Mouse (Mus musculus) layer of hippocampus, postnatal 25 days (tissue): ENCODE data around the gene Slc25a1. TPM values are rescaled to one million over a fixed set of nuclear protein-coding genes. Genes with fewer than 3 reads are reported as not detected.
"Not testable (repeated sequence)": the region's sequence is repeated elsewhere in the genome, so short reads cannot be mapped to it uniquely, and the experiment has no call there.

Experiments
- DNase-seq, 2 experiments: peaks; one replicate each; pipeline ENCODE4 v3.0.0; 2022; ENCODE audit warnings: mixed read lengths in 2 of 2, low spot score in 1 of 2; ENCODE audit errors: extremely low spot score in 1 of 2
- total RNA-seq, 2 experiments: library from RNA; stranded (reverse); gene quantifications; 2 replicates each; pipeline ENCODE4 v1.2.3; 2021

Gene Slc25a1
- total RNA-seq = 10 to 100 TPM; 52.6 to 53.5 TPM

DNA sequence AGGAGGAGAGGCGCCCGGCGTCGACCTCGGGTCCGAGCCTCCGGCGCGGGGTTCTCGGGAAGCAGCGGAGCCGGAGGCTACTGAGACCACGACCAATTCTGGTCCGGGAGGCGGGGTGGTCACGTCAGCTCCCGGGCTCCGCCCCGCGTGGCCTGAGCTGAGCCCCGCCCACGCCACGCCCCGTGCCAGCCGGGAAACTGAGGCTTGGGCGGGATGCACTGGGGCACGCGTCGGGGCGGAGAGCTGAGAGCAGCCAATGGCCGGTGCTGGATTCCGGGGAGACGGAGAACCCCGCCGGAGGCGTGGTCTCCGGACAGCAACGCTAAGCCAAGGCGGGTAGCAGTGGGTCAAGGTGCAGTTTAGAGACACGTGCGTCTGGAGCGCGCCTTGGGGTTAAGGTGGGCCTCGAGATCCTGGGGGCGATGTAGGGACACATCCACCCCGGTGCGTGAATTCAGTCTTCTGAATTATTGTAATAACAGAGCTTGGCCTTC lies at the start of gene Slc25a1:
Gene Slc25a1 (minus strand): TSS at position 133 of the 494 bp plus-strand sequence.
- peak; percentile 72 to 77 for DNase-seq

DNA sequence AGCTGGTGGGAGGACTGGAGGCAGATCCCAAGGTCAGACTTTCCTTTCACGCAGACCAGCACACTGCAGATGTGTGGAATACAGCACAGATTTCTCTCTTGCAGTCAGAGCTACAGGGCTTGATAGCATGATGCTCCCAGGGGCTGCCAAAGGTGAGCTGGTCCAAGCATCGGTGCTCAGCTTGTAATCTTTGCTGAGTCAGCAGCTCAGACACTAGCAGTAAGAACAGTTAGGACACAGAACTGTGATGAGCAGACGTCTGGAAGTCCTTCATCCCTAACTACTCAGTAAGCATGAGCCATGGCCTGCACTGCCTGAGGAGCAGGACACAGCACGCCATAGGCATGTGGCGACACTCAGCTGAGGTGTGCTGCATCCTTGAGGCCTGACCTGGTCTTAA lies 43.8 kb upstream of the Slc25a1 start:
- no peak for DNase-seq

DNA sequence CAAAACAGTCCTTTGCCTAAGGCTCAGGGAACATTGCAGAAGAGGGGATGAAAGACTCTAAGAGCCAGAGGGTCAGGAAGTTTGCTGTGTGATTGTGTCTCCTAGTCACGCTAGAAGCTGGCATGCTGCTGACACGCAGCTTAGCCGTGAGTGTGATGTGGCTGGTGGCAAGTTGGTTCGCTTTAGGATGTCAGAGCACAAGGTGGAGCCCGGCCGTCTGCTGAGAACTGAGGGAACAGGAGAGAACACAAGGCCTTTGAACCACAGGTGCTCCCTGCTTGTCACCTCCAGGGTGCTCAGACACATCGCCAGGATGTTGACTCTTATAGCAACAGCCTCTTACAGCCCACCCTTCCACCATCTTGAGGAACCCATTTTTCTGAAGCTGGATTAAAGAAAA lies 34.1 kb upstream of the Slc25a1 start:
- DNase-seq = no peak

DNA sequence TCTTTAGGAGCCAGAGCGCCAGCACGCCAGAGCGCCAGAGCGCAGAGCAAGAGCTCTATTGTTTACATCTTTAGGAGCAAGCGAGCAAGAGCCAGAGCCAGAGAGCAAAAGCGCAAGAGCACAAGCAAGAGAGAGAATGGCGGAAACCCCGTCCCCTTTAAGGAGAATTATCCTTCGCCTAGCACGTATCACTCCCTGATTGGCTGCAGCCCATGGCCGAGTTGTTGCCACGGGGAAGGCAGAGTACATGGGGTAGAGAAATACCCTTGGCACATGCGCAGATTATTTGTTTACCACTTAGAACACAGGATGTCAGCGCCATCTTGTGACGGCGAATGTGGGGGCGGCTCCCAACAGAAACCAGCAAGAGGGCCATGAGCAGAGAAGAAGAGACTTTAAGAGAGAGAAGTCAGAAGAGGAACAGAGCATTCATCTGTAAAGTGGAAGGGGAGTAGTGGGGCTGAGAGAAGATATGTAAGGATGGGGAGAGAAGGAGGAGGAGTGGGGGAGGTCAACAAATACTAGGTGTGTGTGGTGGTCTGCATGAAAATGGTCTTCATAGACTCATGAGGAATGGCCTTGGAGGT lies 28.1 kb upstream of the Slc25a1 start:
- DNase-seq = not testable (repeated sequence)

DNA sequence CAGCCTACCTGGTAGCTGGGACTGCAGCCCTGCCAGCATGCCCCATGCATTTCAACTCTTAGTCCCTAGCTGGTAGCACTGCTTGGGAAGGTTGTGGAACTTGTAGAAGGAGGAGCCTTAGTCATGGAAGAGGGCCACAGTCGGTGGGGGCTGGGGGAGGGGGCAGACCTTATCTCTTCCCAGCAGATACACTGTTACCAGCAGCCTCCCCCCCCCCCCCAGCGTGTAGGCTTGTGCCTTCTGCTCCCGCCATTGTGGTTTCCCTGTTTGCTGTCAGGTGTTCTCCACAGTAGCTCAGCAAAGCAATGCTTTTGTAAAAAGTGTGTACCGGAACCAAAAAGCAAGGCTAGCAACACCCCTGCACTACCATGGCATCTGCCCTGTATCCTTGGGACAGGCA lies 23.6 kb upstream of the Slc25a1 start:
- DNase-seq = no peak

DNA sequence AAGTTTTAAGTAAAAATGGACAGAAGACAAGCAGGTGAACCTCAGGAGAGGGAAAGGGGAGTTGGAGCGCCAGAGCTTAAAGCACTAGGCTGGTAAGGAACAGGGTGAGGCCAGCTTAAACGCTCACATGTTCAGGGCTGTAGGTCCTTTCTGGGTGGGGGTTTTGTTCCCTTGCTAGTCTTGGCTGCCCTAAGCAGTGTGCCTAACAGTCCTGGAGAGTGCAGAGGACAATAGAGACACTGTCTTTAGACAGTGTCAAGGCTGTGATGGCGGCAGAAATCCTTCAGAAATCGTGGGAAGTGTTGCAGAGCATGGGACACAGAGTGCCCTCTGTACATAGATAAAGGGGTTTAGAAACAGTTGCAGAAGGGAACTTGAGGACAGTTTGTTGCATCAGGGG lies 22.0 kb upstream of the Slc25a1 start:
- DNase-seq = no peak

DNA sequence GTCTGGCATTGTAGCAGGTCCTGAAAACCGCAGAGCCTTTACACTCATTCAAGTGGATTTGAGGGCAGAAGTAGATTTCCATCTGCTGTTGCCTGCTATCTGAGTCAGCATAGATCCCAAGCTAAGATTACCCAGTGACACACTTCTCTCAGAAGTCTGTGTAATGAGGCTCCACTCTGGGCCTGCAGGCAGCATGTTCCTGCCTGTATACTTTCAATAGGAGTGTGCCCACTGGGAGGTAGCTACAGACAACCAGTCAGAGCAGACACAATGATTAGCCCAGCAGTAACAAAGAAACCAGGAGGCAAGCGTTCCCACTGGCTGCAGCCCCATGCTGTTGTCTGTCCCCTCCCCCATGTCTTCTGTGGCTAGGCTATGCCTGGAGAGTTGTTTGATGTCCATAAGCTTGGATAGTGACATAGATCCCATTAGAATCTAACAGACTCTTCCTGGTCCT lies 21.4 kb upstream of the Slc25a1 start:
- DNase-seq = no peak

DNA sequence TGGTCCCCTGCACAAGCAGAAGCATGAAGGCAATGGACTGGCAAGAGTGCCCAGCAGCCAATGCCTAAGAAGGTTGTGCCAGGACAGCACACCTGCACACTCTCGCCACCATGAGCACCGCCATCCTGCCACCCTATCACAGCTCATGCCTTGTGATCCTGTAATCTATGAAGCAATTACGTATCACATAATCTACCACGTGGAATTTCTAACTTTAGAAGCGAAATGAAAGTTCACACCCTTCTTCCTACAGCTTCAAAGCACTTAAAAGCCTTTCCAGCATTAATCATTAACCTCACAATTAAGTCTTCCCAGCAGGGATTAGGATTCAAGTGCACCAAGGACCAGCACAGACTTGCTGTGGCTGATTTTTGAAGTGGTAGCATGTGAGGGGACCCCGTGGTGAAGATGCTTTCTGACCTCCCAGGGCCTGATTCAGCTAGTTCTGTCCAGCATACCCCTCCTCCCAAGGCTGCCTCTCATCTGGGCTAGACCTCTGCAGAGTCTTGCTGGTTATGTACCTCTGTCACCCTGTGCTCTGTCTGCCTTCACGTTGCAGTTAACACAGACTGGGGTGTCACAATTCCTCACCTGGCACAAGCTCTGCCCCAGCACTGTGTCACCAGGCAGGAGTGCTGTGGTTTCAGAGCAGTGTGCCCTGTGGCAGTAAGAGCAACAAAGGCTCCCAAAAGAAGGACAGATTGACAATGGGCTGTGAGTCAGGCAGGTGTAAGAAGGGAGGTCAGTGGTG lies 17.2 kb upstream of the Slc25a1 start:
- no peak for DNase-seq

DNA sequence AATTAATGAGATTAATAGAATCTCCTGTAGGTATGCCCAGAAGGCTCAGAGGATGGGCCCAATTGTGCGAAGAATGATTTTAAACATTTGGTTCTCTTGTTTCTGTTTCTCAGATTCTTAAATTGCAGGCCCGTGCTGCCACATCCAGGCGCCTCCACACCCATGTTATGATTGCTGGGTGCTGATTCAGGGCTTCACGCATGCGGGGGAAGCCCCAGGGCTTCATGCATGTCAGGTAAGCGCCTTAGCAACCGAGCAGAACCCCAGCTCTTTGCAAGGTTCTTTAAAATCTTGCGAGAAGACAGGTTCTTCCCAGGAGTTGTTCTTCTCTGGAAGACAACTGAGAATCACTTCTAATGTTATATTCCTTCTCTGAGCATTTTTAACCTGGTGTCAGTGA lies 15.4 kb upstream of the Slc25a1 start:
- DNase-seq = no peak

DNA sequence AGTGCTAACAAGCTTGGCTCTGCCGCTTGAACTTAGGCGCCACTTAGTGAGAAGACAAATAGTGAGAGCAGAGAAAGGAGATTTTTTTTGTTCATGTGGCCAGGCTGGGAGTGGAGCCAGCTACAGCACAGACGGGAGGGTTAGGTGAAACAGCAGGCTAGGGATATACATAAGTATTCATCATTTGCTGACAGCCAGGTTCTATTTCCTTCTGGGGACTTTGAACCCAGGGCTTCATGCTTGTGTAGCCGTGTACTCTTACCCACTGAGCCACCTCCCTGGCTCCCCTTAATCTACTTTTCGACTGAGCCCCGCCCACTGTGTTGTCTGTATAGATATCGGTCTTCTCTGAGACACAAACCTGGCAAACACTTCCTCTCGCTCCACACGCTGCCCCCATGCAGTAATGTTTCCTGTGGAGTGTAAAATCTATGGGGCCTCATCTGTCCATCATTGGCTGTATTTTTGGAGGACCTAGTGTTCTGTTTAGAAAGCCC lies 11.3 kb upstream of the Slc25a1 start:
- DNase-seq = no peak

DNA sequence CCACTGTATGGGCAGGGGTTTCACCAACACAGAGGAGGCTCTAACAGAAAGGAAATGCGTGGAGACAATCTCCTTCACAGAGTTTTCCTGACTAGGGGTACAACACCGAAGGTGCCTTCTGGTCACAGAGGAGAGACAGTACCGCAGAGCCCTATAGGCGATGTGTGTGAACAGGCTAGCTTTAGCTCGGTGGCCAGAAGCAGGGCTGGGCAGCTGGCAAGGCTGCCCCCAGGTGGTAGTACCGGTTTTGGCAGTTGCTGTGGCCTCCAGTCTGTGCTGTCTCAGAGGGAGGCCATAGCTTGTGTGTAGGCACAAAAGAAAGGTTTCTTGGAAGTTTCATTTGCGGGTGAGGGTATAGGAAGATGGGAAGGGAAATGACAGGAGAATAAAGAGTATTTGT lies 10.8 kb upstream of the Slc25a1 start:
- DNase-seq = peak in 1 of 2 experiments; percentile 52

DNA sequence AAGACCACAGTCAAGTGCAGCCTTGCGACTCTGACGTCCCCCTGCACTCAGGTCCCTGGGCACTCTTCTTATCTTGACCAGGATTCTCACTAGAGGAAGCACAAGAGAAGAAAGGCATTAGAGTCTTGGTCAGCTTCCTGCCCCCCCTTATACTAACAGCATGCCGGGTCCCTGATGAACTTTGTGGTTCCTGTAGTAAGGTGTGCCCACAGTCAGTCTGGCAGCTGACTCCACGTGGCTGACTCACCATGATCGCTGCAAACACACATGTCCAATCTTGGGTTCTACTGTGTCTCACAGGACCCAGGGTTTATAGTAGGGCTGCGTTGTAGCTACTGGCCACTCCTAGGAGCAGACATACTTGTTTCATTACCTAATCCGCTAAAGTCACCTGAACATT lies 10.2 kb upstream of the Slc25a1 start:
- no peak for DNase-seq

DNA sequence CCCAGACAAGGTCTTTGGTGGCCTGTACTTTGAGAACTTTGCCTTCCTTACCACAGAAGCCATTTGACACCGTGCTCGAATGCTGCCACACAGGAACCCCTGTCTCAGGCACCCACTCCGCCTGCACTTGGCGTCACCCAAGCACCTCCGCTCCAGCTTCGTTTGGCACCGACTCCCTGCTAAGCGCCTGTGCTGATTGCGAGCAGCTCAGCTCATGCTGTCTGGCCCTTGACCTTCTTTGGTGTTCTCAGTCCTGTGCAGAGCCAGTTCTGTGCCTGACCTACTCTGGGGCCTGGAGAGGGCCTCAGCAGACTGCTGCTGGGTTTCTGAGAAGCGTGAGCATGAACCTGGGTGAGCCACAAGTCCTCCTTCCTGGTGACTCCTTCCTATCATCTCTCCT lies 8.8 kb upstream of the Slc25a1 start:
- DNase-seq = no peak

DNA sequence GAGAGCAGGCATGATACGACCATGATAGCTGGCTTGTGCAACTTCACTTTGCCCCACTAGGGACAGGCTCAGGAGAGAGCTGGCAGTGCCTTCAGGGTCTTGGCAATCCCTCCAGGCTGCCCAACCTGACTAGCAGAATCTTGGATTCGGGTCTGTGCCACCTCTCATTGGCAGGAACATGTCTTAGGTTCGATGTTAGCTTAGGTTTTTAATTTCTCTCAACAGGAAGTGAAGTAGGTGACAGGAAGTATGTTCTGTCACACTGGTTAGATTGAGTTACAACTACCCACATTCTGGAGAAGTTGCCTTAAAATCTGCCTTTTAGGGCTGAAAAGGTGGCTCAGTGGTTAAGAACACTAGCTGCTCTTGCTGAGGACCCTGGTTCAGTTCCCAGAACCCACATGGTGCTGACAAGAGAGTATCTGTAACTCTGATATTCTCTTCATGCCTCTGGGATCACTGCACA lies 6.5 kb upstream of the Slc25a1 start:
- DNase-seq = no peak

DNA sequence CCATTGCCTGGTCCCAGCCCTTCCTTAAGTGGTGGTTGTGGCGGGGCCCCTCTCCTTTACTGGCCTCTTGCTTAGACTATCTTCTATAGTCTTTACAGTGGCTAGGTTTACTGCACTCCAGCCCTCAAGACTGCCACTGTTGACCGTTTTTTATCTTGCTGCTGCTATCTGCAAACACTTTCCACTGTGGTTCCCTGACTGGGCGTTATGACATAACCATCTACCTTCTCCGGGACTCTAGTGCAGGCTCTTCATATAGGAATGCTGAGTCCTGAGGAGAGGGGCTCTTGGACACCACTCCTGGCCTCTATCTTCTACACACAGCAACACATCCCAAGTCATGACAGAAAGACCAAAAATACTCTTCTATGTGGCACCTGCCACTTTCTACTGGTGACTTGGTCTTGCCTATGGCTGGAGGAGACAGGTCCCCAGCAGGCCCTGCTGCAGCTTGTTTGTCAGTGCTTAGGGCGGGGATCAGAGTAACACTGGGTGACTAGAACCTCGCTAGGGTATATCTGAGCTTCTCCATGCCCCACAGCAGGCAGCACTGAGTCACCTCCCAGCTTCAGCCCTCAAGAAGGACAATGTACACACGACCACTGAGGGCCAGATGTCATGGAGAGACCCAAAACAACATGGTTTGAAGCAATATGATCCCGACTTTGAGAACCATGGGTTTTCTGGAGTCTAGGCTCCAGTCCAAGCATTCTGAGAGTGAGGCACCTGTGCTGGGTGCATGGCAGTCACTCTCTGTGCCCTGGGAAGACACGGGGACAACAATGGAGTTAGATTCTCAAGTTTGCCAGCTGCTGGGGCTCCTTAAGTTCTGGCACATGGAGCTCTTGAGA lies 5.8 kb upstream of the Slc25a1 start:
- no peak for DNase-seq

DNA sequence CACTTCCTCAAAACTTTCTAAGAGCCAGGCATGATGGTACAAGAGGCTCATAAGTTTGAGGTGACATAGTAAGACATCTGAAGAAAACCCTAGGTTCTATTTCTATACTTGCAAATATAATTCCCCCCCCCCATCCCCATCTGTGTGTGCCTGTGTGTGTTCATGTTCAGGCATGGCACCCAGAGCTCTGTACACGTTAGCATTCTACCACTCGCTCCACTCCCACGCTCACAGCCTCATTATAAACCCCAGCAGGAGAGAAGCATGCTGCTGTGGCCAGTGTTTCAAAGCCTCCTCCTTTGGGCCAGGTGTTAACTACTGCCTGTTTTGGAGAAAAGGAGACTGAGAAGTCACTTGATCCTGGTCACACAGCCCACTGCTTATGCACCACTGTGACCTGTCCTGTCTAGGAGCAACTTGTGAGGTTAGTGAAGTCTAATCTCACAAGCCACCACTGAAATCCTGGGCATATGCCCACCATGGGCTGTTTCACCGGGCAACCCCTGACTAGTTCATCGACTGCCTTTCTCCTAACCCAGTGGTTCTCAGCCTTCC lies 4.0 kb upstream of the Slc25a1 start:
- DNase-seq = no peak

DNA sequence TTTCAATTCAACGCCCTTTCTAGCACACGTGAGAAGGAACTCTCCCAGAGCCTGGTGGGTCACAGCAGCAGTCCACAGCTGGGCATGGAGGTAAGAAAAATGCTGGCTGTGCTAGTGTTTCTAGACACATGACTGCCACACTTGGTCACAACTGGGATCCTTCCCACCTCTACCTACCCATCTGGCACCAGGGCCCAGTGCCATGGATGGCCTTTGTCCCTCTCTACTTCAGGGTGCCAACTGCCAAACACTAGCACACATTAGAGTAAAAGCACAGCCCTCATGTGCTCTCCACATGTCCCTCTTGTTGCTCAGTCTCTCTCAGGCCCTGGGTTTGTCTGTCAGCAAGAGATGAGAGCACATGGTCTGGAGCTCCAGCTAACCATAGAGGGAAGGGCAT lies 1.6 kb upstream of the Slc25a1 start:
- DNase-seq = no peak

DNA sequence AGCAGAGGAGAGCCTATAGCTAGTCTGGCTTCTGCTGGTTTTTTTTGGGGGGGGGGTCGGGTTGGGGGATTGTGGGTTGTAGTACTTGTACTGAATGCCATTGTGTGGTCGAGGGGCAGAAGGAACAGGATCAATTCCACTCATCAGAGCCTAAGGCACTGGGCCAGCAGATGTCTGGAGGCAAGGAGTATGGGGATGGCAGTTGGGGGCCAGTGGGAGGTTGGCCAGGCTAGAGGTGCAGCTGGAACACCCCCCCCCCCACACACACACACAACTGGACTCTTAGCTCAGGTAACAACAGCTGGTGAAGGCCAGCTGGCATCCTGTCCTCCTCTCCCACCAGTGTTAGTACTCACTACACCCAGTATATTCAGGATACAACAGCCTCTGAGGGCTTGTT lies 1.2 kb upstream of the Slc25a1 start:
- no peak for DNase-seq

DNA sequence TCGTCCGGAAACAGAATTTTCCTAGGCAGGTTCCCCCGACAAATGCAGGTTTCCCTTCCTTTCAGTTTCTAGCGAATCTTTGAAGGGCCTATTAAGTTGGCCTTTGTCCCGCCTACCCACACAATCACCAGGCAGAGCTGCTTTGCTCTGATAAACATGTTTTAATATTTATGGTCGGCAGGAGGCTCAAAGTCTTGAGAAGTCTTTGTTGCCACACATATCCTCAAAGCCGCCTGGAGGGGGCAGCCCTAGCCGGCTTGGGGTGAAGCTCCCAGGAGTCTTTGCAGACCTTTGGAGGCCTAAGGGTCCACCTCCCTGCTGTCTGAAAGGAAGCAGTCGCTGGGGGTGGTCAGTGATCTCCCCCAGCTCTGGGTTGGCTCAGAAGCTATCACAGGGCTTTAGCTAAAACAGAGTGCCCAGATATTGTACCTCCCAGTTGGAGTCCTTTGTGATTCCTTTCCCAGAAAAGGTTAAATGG lies 647 bp upstream of the Slc25a1 start:
- DNase-seq = peak in 1 of 2 experiments; percentile 43

DNA sequence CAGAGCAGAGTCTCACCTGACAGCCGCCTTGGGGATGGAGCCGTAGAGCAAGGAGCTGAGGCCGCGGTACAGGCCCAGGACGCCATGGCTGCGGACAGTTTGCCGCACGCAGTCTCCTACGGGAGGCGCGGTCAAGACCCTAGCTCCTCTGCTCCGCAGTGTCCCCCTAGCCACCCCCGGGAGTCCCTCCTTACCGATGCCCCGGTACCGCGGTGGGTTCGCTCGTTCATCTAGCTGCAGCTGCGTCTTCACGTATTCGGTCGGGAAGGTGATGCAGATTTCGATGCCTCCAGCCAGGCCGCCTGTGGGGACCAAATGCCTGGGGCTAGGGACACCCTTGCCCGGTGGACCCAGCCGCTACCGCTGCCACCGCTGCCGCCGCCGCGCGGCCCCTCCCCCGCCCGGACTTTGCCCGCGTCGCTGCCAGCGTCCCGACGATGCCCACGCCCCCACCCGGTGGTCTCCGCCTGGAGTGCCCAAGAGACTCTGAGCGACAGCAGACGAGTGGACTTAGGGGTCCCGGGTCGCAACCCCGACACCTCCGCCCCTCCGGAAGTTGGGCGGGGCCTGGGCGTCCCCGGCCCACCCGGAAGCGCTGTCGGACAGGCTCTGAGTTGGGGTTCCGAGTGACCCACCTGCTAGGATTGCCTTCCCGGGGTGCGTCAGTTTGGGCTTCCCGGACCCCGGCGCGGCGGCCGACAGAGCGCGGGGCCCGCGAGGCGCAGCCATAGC lies 502 bp downstream of the Slc25a1 start:
- DNase-seq = peak; percentile 40 to 42
